16 mouse cellular contexts compared by ENCODE assay signal in the genomic region with DNA sequence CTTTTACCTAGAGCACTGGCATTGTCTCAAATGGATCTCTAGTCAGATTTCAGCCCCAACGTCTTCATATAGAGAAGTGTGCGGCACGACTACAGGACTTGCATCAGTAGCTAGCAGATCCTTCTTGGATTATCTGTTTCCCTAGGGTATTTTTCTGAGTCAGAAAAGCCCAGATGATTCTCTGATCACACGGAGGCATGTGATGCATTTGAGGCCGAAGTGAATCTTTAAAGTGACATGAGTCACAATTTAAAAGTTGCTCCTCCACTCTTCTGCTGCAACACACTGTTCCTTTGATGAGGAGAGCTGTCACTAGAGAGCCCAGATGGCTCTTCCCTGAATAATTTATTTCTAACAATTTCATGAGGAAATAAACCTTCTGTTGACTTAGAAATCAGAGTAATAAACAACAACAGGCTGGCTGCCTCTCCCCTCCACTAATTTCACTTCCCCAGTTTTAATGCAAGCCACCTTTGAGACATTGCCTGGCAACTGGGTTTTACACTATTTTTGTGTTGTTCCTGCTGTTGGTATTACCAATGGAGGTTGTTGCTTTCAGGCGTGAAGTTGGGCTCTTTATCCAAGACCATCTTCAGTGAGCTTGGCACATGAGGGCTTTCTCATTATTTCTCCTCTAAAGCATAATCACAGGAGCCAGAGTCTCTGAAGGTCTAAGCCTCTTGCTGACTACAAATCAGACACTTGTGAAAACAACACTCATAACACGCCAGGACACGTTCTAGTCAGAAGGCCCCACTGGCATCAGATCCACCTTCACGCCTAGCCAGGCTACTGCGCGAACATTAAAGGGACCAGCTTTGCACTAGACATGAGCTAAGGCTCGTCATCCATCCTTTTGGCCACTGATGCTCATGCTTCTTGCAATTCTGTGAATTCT. TPM values are rescaled to one million over a fixed set of nuclear protein-coding genes. Genes with fewer than 3 reads are reported as not detected.
DNase-seq lines count a peak whose midpoint lies in the region; ATAC-seq and TF ChIP-seq lines count a peak whose summit lies in the region.
"Had no signal": no experiment of that assay in that cellular context is flagged by ENCODE, and none has a peak within 500 bp of the region (broad histone marks: within the 10 kb centered on the region; RNA-seq: fewer than 3 reads in every experiment).

No protein-coding gene starts in this region.

- no peak overlapping the region for H3K4me2 ChIP-seq in forebrain, embryonic 14.5 days (ENCODE audit: low read length)
- H3K4me2 ChIP-seq: liver, embryonic 11.5 days; midbrain, embryonic 11.5 days had no signal

- no peaks in the 10 kb centered on the region for H3K36me3 ChIP-seq in forebrain, embryonic 14.5 days (ENCODE audit: control insufficient read depth, insufficient read depth, low read length)
- no peaks in the 10 kb centered on the region; the same call in 1 of the 2 replicates for H3K36me3 ChIP-seq in forebrain, embryonic 10.5 days (replicated peaks)

- no peak for TF ChIP-seq CTCF in embryonic fibroblast, embryonic 13.5 days (IDR thresholded peaks at IDR 0.05; ENCODE audit: borderline replicate concordance, insufficient read depth, low read length)

- H3K27ac ChIP-seq in forebrain, embryonic 14.5 days (ENCODE audit: low read depth, low read length) = no peak overlapping the region; the same call in 1 of the 2 replicates
- H3K27ac ChIP-seq in forebrain, embryonic 10.5 days = no peak overlapping the region
- H3K27ac ChIP-seq in embryonic fibroblast, embryonic 13.5 days (ENCODE audit: insufficient read depth, low read length) = peak overlapping the region; percentile 1; the same call in 1 of the 2 replicates
- H3K27ac ChIP-seq: kidney, postnatal 0 days had no signal

- H3K9ac ChIP-seq in forebrain, embryonic 14.5 days (ENCODE audit: low read length) = no peak overlapping the region

- no peak overlapping the region for H3K4me3 ChIP-seq in forebrain, embryonic 14.5 days (ENCODE audit: low read depth, low read length)
- H3K4me3 ChIP-seq in forebrain, embryonic 10.5 days = no peak overlapping the region
- H3K4me3 ChIP-seq in embryonic fibroblast, embryonic 13.5 days (ENCODE audit: insufficient read depth, low read length) = no peak overlapping the region

- peaks cover 12% of the 10 kb centered on the region for H3K4me1 ChIP-seq in forebrain, embryonic 14.5 days (ENCODE audit: control insufficient read depth, insufficient read depth, low read length)
- H3K4me1 ChIP-seq in forebrain, embryonic 10.5 days = peaks cover 7% of the 10 kb centered on the region; the same call in 1 of the 2 replicates
- H3K4me1 ChIP-seq in embryonic fibroblast, embryonic 13.5 days (ENCODE audit: control insufficient read depth, insufficient read depth, low read length) = peaks cover 12% of the 10 kb centered on the region

- WGBS in forebrain, embryonic 14.5 days = 80% methylated on average over 12 of the region's 12 CpGs
- WGBS in forebrain, embryonic 10.5 days = 91% methylated on average over 12 of the region's 12 CpGs

- no peak for ATAC-seq in forebrain, embryonic 14.5 days

- TF ChIP-seq POLR2A in embryonic fibroblast, embryonic 13.5 days (IDR thresholded peaks at IDR 0.05; ENCODE audit: low read depth, low read length) = no peak

- H3K9me3 ChIP-seq in forebrain, embryonic 14.5 days (replicated peaks; ENCODE audit: control insufficient read depth, low read length) = no peaks in the 10 kb centered on the region
- H3K9me3 ChIP-seq in forebrain, embryonic 10.5 days = no peaks in the 10 kb centered on the region

- H3K27me3 ChIP-seq in forebrain, embryonic 14.5 days (replicated peaks; ENCODE audit: control insufficient read depth, insufficient read depth, low read length) = no peaks in the 10 kb centered on the region
- H3K27me3 ChIP-seq in forebrain, embryonic 10.5 days (ENCODE audit: poor library complexity, severe bottlenecking) = no peaks in the 10 kb centered on the region

- peak; percentile 30 for DNase-seq in forebrain, embryonic 14.5 days (ENCODE audit: low spot score)
- no peak for DNase-seq in forebrain, embryonic 10.5 days (ENCODE audit: extremely low spot score, low spot score)
- peak; percentile 43 for DNase-seq in layer of hippocampus, adult 11-12 months (ENCODE audit: low spot score)
- no peak for DNase-seq in layer of hippocampus, postnatal 25 days (ENCODE audit: extremely low spot score in 1 of 2, low spot score in 1 of 2)
- peak; percentile 5 for DNase-seq in A20 (ENCODE audit: low read depth, low spot score)
- DNase-seq in spleen, postnatal 14 days (ENCODE audit: low spot score in 2 of 2) = no peak
- no peak for DNase-seq in cerebellum, adult 11-12 months
- DNase-seq: gastrocnemius, postnatal 14 days; lung, postnatal 10 days; right cerebral cortex, postnatal 25 days; thymus, postnatal 14 days had no signal

RNA-seq across cellular contexts. Expression of a gene that starts 48.5 kb away (rescaled TPM):
- 438 and 505 TPM in 2 replicates for polyA plus RNA-seq in forebrain, embryonic 14.5 days (2014; fragmentation: Nextera tagmentation; extraction: Ambion mirVana)
- polyA plus RNA-seq in forebrain, embryonic 10.5 days (2016; fragmentation: Nextera tagmentation; extraction: Ambion mirVana) = 98.7 and 107 TPM in 2 replicates
- 1,000 to 10,000 TPM; 3,120 to 3,267 TPM for total RNA-seq in layer of hippocampus, postnatal 25 days (2021)
- polyA plus RNA-seq in embryonic fibroblast, embryonic 13.5 days (2011; ENCODE audit: insufficient read length, low read depth, missing spikeins) = 511 and 923 TPM in 2 replicates
- total RNA-seq: common myeloid progenitor, adult 5-6 weeks had no signal

Comparison
In these comparisons a context has a peak if more than half of its experiments do, and no peak if none do; other contexts are left out.
1. DNase-seq: peak in forebrain, embryonic 14.5 days (single experiment), layer of hippocampus, adult 11-12 months (single experiment) and A20 (single experiment); none in forebrain, embryonic 10.5 days (single experiment), layer of hippocampus, postnatal 25 days (0 of 2), spleen, postnatal 14 days (0 of 2) and cerebellum, adult 11-12 months (single experiment).